Mouse (Mus musculus): ENCODE measurements around the gene Nqo2.
"Not testable (repeated sequence)": the region's sequence is repeated elsewhere in the genome, so short reads cannot be mapped to it uniquely, and the experiment has no call there.

Nqo2 gene

GRCm38 (mm10) chr13:33964206-33965046, at the start of gene Nqo2:
TSS of gene Nqo2 (plus strand) at chr13:33964687.
- DNase-seq (ENCODE audit: extremely low read depth, insufficient read length, low spot score), result peak; percentile 92

GRCm38 (mm10) chr13:33921041-33921440, 43.4 kb upstream of the Nqo2 start:
- no peak for DNase-seq (ENCODE audit: extremely low read depth, insufficient read length, low spot score)

GRCm38 (mm10) chr13:33921699-33922098, 42.8 kb upstream of the Nqo2 start:
- no peak for DNase-seq (ENCODE audit: extremely low read depth, insufficient read length, low spot score)

- no peak for DNase-seq (ENCODE audit: extremely low read depth, insufficient read length, low spot score)
Observed at GRCm38 (mm10) chr13:33930281-33930680, 34.2 kb upstream of the Nqo2 start.

GRCm38 (mm10) chr13:33930912-33931311, 33.6 kb upstream of the Nqo2 start:
- DNase-seq (ENCODE audit: extremely low read depth, insufficient read length, low spot score), result no peak

- DNase-seq (ENCODE audit: extremely low read depth, insufficient read length, low spot score), result peak; percentile 7
Observed at GRCm38 (mm10) chr13:33934743-33935142, 29.7 kb upstream of the Nqo2 start.

- peak; percentile 73 for DNase-seq (ENCODE audit: extremely low read depth, insufficient read length, low spot score)
Observed at GRCm38 (mm10) chr13:33935465-33936181, 28.9 kb upstream of the Nqo2 start.

- DNase-seq (ENCODE audit: extremely low read depth, insufficient read length, low spot score), result no peak
Observed at GRCm38 (mm10) chr13:33937151-33937550, 27.3 kb upstream of the Nqo2 start.

- DNase-seq (ENCODE audit: extremely low read depth, insufficient read length, low spot score), result not testable (repeated sequence)
Observed at GRCm38 (mm10) chr13:33937587-33937986, 26.9 kb upstream of the Nqo2 start.

- no peak for DNase-seq (ENCODE audit: extremely low read depth, insufficient read length, low spot score)
Observed at GRCm38 (mm10) chr13:33941288-33941808, 23.1 kb upstream of the Nqo2 start.

GRCm38 (mm10) chr13:33942212-33942779, 22.2 kb upstream of the Nqo2 start:
- DNase-seq (ENCODE audit: extremely low read depth, insufficient read length, low spot score), result no peak

- DNase-seq (ENCODE audit: extremely low read depth, insufficient read length, low spot score), result peak; percentile 76
Observed at GRCm38 (mm10) chr13:33951308-33952074, 13.0 kb upstream of the Nqo2 start.

GRCm38 (mm10) chr13:33952075-33952449, 12.4 kb upstream of the Nqo2 start:
- peak; percentile 47 for DNase-seq (ENCODE audit: extremely low read depth, insufficient read length, low spot score)

- DNase-seq (ENCODE audit: extremely low read depth, insufficient read length, low spot score), result no peak
Observed at GRCm38 (mm10) chr13:33952947-33953346, 11.5 kb upstream of the Nqo2 start.

GRCm38 (mm10) chr13:33956571-33957421, 7.7 kb upstream of the Nqo2 start:
- no peak for DNase-seq (ENCODE audit: extremely low read depth, insufficient read length, low spot score)

GRCm38 (mm10) chr13:33959771-33960170, 4.7 kb upstream of the Nqo2 start:
- DNase-seq (ENCODE audit: extremely low read depth, insufficient read length, low spot score), result no peak

GRCm38 (mm10) chr13:33965056-33966024, 853 bp downstream of the Nqo2 start:
- DNase-seq (ENCODE audit: extremely low read depth, insufficient read length, low spot score), result no peak

- no peak for DNase-seq (ENCODE audit: extremely low read depth, insufficient read length, low spot score)
Observed at GRCm38 (mm10) chr13:33966025-33966412, 1.5 kb downstream of the Nqo2 start.

- no peak for DNase-seq (ENCODE audit: extremely low read depth, insufficient read length, low spot score)
Observed at GRCm38 (mm10) chr13:33966574-33966973, 2.1 kb downstream of the Nqo2 start.
